Mouse (Mus musculus): ENCODE data around the gene Kcp. TPM values are rescaled to one million over a fixed set of nuclear protein-coding genes. Genes with fewer than 3 reads are reported as not detected.
A peak's percentile ranks its signal among the peaks of the same experiment; 100 is the strongest.

Kcp gene
- total RNA-seq, 2 experiments from 2014 or later = 5.4 to 5.9 TPM

- DNase-seq = no peak
- intact Hi-C loops (cut with DNase I) = no loop called here
These were observed 38.9 kb downstream of the Kcp start for GRCm38 (mm10) chr6:29468851-29469250.

DNA sequence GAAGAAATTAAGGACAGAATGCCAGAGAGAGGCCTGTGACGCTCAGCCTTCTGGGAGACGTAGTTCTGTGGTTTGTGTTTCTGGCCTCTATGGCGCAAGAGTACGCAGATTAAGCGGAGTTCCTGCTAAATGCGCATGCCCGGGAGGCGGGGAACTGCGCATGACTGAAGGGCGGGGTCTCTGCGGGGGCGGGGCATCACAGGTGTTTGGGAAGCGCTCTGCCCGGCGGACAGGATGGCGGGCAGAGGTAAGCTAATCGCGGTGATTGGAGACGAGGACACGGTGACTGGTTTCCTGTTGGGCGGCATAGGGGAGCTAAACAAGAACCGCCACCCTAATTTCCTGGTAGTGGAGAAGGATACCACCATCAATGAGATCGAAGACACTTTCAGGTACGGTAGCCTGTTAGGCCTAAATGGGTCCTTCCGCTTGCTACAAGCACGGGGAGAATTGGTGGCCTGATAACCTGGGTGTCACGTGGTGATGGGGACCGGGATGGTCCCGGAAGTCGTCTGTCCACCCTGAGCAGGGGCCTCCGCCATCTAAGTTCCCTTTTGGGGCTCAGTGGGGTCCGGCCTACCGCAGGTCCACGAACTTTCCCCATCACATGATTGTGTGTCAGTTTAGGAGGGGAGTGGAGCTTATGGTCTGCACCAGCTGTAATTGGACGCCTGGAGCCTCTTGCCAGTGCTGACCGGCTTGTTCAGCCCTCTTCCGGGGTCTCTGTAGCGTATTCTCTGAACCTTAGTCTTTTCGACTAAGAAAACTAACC is 40.0 kb downstream of the Kcp start, which contains the start of gene Atp6v1f:
TSS of gene Atp6v1f (plus strand) at position 136 of the 772 bp plus-strand sequence.
- intact Hi-C loops (cut with DNase I) = no loop called here
- DNase-seq = peak; percentile 84 to 89

DNA sequence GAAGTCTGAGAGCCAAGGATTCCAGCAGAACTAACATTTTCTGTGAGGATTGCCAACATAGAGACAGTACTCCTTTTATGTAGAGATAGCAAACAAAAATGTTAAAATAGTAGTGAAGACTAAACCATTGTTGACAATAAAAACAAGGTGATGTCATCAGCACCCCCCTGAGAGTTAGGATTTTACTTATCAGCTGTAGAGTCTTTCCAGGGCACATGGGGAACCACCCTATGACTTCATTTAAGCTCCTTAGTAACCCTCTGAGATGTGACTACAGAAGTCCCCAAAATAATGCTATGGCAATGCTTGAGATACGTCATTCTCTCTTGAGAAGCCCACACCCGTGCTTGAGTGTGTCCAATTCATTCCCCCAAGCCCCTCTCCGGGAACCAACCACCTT is 44.4 kb downstream of the Kcp start:
- no peak for DNase-seq
- intact Hi-C loops (cut with DNase I) = no loop called here

- DNase-seq = no peak
- intact Hi-C loops (cut with DNase I) = no loop called here
These were observed 46.2 kb downstream of the Kcp start for GRCm38 (mm10) chr6:29461502-29461901.

DNA sequence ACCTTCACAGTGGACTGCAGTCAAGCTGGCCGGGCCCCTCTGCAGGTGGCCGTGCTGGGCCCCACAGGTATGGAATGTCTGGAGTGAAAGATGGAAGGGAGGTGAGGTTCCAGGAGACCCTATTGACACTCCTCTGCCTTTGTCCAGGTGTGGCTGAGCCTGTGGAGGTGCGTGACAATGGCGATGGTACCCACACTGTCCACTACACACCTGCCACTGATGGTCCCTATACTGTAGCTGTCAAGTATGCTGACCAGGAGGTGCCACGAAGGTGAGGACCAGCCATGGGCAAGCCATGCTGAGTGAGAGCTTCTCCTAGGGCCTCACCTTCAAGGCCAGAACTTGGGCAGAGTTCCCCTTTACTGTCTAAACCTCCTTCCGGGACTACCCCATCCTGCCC is 57.1 kb downstream of the Kcp start:
- DNase-seq = no peak
- intact Hi-C loops (cut with DNase I) = no loop called here

- intact Hi-C loops (cut with DNase I) = no loop called here
- DNase-seq = no peak
These were observed 57.9 kb downstream of the Kcp start for GRCm38 (mm10) chr6:29449858-29450257.

DNA sequence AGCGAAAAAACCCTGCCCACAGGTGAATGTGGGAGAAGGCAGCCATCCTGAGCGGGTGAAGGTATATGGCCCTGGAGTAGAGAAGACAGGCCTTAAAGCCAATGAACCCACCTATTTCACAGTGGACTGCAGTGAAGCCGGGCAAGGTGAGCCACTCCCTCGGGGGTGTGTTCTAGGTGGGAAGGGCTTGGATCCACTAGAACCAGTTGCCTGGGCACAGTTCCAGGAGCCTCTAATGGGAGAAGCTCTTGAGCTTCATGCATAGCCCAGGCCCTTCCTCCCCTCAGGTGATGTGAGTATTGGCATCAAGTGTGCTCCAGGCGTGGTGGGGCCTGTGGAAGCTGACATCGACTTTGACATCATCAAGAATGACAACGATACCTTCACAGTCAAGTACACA is 62.4 kb downstream of the Kcp start:
- peak in 1 of 2 experiments; percentile 13 for DNase-seq
- intact Hi-C loops (cut with DNase I) = no loop called here

DNA sequence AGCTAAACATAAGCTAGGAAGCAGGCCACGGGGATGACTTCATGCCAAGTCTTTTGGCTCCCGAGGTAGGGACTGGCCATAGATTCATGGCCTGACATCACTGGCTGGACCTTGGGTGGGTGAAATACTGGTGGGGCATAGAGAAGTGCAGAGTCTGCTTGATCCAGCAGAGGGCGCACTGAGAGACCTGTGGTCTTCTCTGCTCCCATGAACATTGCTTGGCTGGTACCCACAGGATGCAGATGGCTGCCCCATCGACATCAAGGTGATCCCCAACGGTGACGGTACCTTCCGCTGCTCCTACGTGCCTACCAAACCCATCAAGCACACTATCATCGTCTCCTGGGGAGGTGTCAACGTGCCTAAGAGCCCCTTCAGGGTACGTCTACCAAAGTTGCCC is 63.0 kb downstream of the Kcp start:
- peak in 1 of 2 experiments; percentile 37 for DNase-seq
- intact Hi-C loops (cut with DNase I) = no loop called here

DNA sequence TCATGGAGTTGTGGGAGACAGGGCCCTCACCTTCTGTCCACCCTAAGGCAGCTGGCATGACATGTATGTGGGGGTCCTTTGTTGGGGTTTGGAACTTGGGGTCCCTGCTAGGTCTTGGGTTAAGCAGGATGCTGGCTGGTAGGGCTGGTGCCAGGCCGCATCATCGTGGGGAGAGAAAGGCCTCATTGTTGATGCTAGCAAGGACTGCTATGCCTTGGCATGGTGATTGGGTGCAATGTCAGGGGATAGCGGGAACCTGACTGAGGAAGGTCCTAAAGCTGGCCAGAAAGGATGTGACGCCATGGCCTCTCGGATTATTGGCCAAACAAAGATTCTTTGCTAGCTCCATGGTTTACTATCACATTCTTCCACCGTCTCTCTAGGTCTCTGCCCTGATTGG is 68.0 kb downstream of the Kcp start:
- no peak for DNase-seq
- intact Hi-C loops (cut with DNase I) = no loop called here

GRCm38 (mm10) chr6:29439251-29439650 is 68.5 kb downstream of the Kcp start:
- DNase-seq = peak; percentile 47 to 63
- intact Hi-C loops (cut with DNase I) = no loop called here

- intact Hi-C loops (cut with DNase I) = no loop called here
- DNase-seq = peak; percentile 55 to 62
These were observed 71.3 kb downstream of the Kcp start for GRCm38 (mm10) chr6:29436461-29436934.

GRCm38 (mm10) chr6:29435940-29436451 is 71.8 kb downstream of the Kcp start:
- intact Hi-C loops (cut with DNase I) = no loop called here
- DNase-seq = peak; percentile 32 to 45

- intact Hi-C loops (cut with DNase I) = no loop called here
- peak; percentile 58 for DNase-seq
These were observed 72.7 kb downstream of the Kcp start for GRCm38 (mm10) chr6:29434911-29435691.

DNA sequence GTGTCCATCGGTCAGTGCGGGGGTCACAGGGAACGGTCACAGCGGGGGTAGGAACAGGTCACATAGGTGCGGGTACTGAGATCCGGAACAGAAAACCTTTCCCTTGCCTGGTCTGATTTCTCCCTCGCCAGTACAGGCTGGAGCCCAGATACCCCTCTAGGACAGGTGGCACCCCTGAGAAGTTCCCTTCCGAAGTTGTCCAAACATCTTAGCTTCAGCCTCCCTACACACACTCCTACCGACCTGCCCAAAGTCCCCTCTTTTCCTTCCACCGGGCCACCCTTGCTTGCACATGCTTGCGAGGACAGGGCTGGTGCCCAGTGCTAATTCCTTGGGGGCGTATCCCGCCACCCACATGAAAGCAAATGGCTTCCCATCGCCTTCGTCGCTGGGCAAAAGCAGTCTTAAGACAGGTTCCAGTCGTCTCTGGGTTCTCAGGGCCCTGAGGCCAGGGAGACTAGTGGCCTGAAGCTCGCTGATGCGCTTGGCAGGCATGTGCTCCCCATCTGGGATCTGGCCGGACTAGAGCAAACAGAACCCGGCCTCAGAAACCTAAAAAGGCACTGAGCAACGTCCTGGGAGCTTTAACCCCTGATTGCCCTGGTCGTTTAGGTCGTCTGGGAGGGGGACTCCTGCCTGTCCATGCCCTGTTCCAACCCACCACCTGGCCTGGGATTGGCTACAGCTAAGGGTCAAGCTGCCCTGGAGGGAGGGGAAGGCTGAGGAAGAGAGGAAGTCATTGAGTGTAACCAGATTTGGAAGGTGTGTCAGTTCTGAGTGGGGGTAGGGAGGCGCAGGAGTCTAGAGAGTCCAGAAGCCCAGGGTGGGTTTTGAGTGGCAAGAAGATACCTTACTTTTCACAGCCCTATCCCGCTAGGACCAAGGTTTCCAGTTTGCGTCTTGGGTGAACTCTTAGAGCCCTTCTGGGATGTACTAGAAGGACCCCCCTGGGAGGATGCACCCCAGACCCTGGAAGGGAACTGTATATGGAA is 73.7 kb downstream of the Kcp start:
- intact Hi-C loops (cut with DNase I) = no loop called here
- peak; percentile 68 to 72 for DNase-seq

DNA sequence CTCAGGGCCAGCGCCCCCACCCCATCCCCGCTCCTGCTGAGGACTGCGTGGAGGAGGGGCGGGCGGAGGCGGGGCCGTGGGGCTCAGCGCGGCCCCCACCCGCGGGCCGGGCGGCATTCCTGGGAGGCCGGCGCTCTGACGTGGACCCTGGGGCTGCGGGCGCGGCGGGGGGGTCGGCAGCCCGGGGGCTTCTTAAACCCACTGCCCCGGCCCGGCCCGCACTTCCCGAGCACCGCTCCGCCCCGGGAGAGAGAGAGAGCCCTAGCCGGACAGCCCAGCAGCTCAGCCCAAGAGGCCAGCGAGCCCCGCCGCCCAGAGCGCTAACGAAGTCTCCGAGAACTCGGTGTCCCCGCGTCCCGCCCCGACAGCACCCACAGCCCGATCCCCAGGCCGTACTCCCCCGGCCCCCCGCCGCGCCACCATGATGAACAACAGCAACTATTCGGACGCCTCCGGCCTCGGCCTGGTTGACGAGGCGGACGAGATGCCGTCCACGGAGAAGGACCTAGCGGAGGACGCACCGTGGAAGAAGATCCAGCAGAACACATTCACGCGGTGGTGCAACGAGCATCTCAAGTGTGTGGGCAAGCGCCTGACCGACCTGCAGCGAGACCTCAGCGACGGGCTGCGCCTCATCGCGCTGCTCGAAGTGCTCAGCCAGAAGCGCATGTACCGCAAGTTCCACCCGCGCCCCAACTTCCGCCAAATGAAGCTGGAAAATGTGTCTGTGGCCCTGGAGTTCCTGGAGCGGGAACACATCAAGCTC is 74.5 kb downstream of the Kcp start, which contains the start of gene Flnc:
TSS of gene Flnc (plus strand) at position 219 of the 766 bp plus-strand sequence.
- intact Hi-C loops (cut with DNase I) = no loop called here
- DNase-seq = peak; percentile 57 to 61

DNA sequence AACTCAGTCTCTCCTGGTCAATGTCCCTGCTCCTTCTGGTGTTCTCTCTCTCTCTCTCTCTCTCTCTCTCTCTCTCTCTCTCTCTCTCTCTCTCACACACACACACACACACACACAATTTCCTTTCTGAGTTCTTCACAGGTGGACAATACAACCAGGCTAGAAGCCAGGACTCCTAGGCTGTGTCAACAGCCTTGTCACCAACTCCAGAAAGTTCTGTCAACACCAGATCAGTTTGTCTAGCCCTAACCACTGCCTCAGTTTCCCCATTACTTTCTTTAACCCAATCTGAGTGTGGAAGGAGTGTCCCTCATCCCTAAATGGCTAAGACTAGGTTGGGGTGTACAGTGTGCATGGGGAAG is 75.1 kb downstream of the Kcp start:
- intact Hi-C loops (cut with DNase I) = no loop called here
- DNase-seq = no peak

- intact Hi-C loops (cut with DNase I) = no loop called here
- peak in 1 of 2 experiments; percentile 24 for DNase-seq
These were observed 75.6 kb downstream of the Kcp start for GRCm38 (mm10) chr6:29432156-29432555.

DNA sequence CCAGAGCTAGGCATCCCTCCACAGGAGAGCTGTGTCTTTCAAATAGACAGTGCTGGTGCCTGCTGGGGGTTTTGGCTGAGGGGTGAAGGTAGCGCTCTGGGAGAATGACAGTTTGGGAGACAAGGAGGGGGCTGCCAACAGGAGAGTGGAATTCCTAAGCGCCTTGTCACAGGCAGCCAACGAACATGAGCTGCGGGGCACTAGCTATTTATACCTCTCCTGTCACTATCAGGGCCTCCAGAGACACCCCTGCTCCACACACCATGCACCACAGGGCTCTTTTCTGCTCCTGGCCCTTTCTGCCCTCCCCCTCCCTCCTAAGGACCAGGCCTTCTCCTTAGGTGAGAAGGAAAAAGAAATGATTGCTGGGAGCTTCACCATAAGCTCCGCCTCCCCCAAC is 76.3 kb downstream of the Kcp start:
- peak; percentile 38 to 42 for DNase-seq
- intact Hi-C loops (cut with DNase I) = no loop called here

DNA sequence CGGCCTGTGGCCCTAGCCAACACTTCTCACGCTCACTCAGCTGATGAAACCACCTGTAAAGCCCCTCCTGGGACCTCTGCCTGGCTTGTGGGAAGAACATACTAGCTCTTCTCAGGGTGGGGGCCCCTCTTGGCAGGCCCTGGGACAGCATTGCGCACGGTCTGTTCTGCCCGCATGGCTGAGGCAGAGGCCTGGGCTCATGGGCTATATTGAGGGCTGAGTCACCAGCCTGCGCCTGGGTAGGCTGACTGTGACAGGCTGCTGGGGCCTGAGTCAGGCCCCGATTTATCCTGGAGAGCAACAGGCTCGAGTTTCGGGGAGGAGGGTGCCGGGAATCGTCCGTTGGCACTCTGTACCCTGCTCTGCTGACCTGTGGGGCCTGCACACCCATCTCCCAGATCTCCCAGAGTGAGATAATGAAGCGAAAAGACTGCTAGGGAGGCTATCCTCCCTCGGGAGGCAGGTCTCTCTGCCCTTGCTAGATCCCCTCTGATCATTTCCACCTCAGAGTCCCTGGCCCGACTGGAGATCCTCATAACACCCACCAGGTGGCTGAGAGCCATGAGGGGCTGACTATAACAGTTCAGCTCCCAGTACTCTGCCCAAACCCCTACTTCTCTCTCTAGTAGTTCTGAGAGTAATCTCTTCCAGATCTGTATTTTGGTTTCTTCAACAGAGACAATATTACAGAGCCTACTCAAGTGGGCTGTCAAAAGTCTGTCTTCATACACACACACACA is 76.9 kb downstream of the Kcp start:
- DNase-seq = peak; percentile 43 to 66
- intact Hi-C loops (cut with DNase I) = no loop called here

All from gastrocnemius, postnatal 36 days (tissue).